Mouse (Mus musculus): ENCODE measurements at regions not wholly inside any gene's neighbourhood (a gene's known extent, or its start where the extent isn't known, plus 50 kb on each side); places are given as distances from the start of the nearest gene placed in this dataset.
"Not testable (repeated sequence)": the region's sequence is repeated elsewhere in the genome, so short reads cannot be mapped to it uniquely, and the experiment has no call there.

- not testable (repeated sequence) for DNase-seq (ENCODE audit: extremely low spot score, low read depth, low spot score)
Observed at GRCm38 (mm10) chrX:50602881-50603280, 174.6 kb upstream of the Olfr1324 start.

- DNase-seq (ENCODE audit: extremely low spot score, low read depth, low spot score) = not testable (repeated sequence)
Observed at GRCm38 (mm10) chrX:50602461-50602875, 174.2 kb upstream of the Olfr1324 start.

- DNase-seq (ENCODE audit: extremely low spot score, low read depth, low spot score) = not testable (repeated sequence)
Observed at GRCm38 (mm10) chrX:50600262-50600661, 172.0 kb upstream of the Olfr1324 start.

GRCm38 (mm10) chrX:50599780-50600179 is 171.5 kb upstream of the Olfr1324 start:
- no peak for DNase-seq (ENCODE audit: extremely low spot score, low read depth, low spot score)

- DNase-seq (ENCODE audit: extremely low spot score, low read depth, low spot score) = not testable (repeated sequence)
Observed at GRCm38 (mm10) chrX:50597626-50598025, 169.3 kb upstream of the Olfr1324 start.

GRCm38 (mm10) chrX:50597105-50597504 is 168.8 kb upstream of the Olfr1324 start:
- no peak for DNase-seq (ENCODE audit: extremely low spot score, low read depth, low spot score)

GRCm38 (mm10) chrX:50594976-50595375 is 166.7 kb upstream of the Olfr1324 start:
- not testable (repeated sequence) for DNase-seq (ENCODE audit: extremely low spot score, low read depth, low spot score)

- no peak for DNase-seq (ENCODE audit: extremely low spot score, low read depth, low spot score)
Observed at GRCm38 (mm10) chrX:50591477-50591876, 163.2 kb upstream of the Olfr1324 start.

GRCm38 (mm10) chrX:50590673-50591341 is 162.5 kb upstream of the Olfr1324 start:
- DNase-seq (ENCODE audit: extremely low spot score, low read depth, low spot score) = no peak

- DNase-seq (ENCODE audit: extremely low spot score, low read depth, low spot score) = no peak
Observed at GRCm38 (mm10) chrX:50588892-50589291, 160.6 kb upstream of the Olfr1324 start.

GRCm38 (mm10) chrX:50583741-50584580 is 155.7 kb upstream of the Olfr1324 start:
- no peak for DNase-seq (ENCODE audit: extremely low spot score, low read depth, low spot score)

GRCm38 (mm10) chrX:50580200-50580599 is 151.9 kb upstream of the Olfr1324 start:
- DNase-seq (ENCODE audit: extremely low spot score, low read depth, low spot score) = no peak

- DNase-seq (ENCODE audit: extremely low spot score, low read depth, low spot score) = no peak
Observed at GRCm38 (mm10) chrX:50576824-50577223, 148.5 kb upstream of the Olfr1324 start.

- not testable (repeated sequence) for DNase-seq (ENCODE audit: extremely low spot score, low read depth, low spot score)
Observed at GRCm38 (mm10) chrX:50572191-50573095, 144.1 kb upstream of the Olfr1324 start.

GRCm38 (mm10) chrX:50569087-50569486 is 140.8 kb upstream of the Olfr1324 start:
- DNase-seq (ENCODE audit: extremely low spot score, low read depth, low spot score) = no peak

GRCm38 (mm10) chrX:50566345-50566744 is 138.0 kb upstream of the Olfr1324 start:
- DNase-seq (ENCODE audit: extremely low spot score, low read depth, low spot score) = no peak

- DNase-seq (ENCODE audit: extremely low spot score, low read depth, low spot score) = not testable (repeated sequence)
Observed at GRCm38 (mm10) chrX:50565031-50565430, 136.7 kb upstream of the Olfr1324 start.

- no peak for DNase-seq (ENCODE audit: extremely low spot score, low read depth, low spot score)
Observed at GRCm38 (mm10) chrX:50560915-50561314, 132.6 kb upstream of the Olfr1324 start.

- no peak for DNase-seq (ENCODE audit: extremely low spot score, low read depth, low spot score)
Observed at GRCm38 (mm10) chrX:50550297-50550696, 122.0 kb upstream of the Olfr1324 start.

- no peak for DNase-seq (ENCODE audit: extremely low spot score, low read depth, low spot score)
Observed at GRCm38 (mm10) chrX:50549713-50550112, 121.4 kb upstream of the Olfr1324 start.

- DNase-seq (ENCODE audit: extremely low spot score, low read depth, low spot score) = not testable (repeated sequence)
Observed at GRCm38 (mm10) chrX:50537785-50538159, 109.5 kb upstream of the Olfr1324 start.

Measured in hindlimb bud, embryonic 11.5 days (tissue).